Mouse (Mus musculus): ENCODE data around the gene Sox1. TPM values are rescaled to one million over a fixed set of nuclear protein-coding genes. Genes with fewer than 3 reads are reported as not detected.

Sox1 gene
- polyA plus RNA-seq (2015; fragmentation: Nextera tagmentation; extraction: Ambion mirVana), result not detected in 2 replicates

DNA sequence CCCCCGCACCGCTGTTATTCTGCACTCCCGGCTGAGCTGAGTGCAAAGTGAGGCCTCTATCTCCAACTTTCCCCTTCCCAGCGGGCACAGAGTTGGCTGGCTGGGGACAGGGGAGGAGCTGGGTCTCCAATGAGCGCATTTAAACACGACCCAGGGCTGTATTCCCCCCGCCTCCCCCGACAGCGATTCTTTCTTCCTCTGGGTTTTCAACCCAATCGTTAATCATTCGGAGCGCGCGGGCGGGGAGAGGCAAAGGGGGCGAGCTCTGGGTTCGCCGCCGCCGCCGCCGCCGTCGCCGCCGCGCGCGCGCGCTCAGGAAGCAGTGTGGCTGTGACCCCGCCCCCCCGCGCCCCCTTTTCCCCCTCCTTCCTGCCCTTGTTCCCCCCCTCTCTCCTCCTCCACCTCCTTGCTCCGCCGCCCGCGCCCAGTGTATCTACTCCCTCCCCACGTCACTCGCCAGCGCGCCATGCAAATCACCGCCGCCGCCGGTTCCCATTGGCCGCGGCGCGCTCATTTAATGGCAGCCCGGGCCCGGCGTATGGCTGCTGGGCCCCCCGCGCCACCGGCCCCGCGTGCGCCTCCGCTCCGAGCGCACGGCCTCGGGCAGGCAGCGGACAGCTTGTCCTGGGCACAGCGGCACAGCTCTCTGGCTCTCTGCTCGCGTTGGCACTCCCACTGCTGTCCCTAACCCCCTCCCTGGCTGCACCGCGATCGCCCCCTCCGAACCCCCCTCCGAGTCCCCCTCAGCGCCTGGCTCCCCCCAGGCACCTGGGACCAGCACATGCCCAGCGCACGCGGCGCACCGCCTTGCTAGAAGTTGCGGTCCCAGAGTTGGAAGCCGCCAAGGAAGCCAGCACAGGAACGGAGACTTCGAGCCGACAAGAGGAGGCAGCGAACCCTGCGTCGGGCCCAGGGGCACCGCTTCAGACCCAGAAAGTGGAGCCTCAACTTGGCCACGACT, at the start of gene Sox1:
Gene Sox1 (plus strand): TSS at position 225 of the 961 bp plus-strand sequence.
- Histone ChIP-seq H3K27ac (no peak within 1 kb of the TSS), H3K4me3 (replicated peaks; ENCODE audit: low read depth, low read length) (peak within 1 kb of the TSS; percentile 34), H3K9ac (ENCODE audit: low read depth, low read length) (no peak within 1 kb of the TSS), H3K36me3 (ENCODE audit: insufficient read depth, low read length) (no peaks in the 10 kb centered on the region), H3K27me3 (ENCODE audit: insufficient read depth, low read length) (peaks cover 92% of the 10 kb centered on the region), H3K9me3 (replicated peaks; ENCODE audit: low read length) (no peaks in the 10 kb centered on the region), H3K4me2 (ENCODE audit: low read length) (peak within 1 kb of the TSS; percentile 63), H3K4me1 (replicated peaks; ENCODE audit: insufficient read depth, low read length) (peaks cover 16% of the 10 kb centered on the region; the same call in 1 of the 2 replicates)
- no peak; the same call in 1 of the 2 replicates for ATAC-seq (replicated peaks; ENCODE audit: low FRiP score, low read depth)
- DNase-seq (ENCODE audit: low spot score), result no peak
- under 1% methylated on average over 81 of the region's 89 CpGs for whole genome bisulfite sequencing
- TF ChIP-seq CTCF (IDR thresholded peaks at IDR 0.05; ENCODE audit: low read depth), result no peak

GRCm38 (mm10) chr8:12345881-12346280, 49.2 kb upstream of the Sox1 start:
- DNase-seq (ENCODE audit: low spot score), result no peak
- whole genome bisulfite sequencing, result 40% methylated on average over 4 of the region's 4 CpGs

DNA sequence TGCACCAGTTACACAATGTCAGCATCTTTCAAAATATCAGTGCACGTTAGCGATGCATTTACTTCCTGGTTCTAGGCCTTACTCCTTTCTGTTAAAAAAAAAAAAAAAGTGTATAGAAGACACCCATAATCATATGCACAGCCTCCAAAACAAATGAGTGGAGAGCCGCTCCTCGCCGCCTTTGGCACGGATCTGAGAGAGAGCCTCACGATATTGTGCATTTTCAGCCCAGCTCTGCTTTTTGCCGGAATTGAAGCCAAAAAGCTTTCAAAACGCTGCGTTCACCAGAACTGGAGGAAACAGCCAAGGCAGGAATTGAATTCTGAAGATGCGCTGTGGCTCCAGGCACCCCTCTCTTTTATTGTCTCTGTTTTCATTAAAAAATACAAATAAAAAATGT, 48.2 kb upstream of the Sox1 start:
- H3K27me3 ChIP-seq (ENCODE audit: insufficient read depth, low read length), result no peaks in the 10 kb centered on the region
- TF ChIP-seq CTCF (IDR thresholded peaks at IDR 0.05; ENCODE audit: low read depth), result no peak
- no peak overlapping the region for H3K4me2 ChIP-seq (ENCODE audit: low read length)
- ATAC-seq (replicated peaks; ENCODE audit: low FRiP score, low read depth) (no peak), DNase-seq (ENCODE audit: low spot score) (no peak)
- H3K4me3 ChIP-seq (replicated peaks; ENCODE audit: low read depth, low read length), result no peak overlapping the region
- no peak overlapping the region for H3K9ac ChIP-seq (ENCODE audit: low read depth, low read length)
- H3K36me3 ChIP-seq (ENCODE audit: insufficient read depth, low read length), result no peaks in the 10 kb centered on the region
- no peaks in the 10 kb centered on the region for H3K9me3 ChIP-seq (replicated peaks; ENCODE audit: low read length)
- 90% methylated on average over 11 of the region's 11 CpGs for WGBS
- H3K27ac ChIP-seq, result no peak overlapping the region
- H3K4me1 ChIP-seq (replicated peaks; ENCODE audit: insufficient read depth, low read length), result no peaks in the 10 kb centered on the region

More at GRCm38 (mm10) chr8:12345881-12346280, 49.2 kb upstream of the Sox1 start:
- no peak for ATAC-seq (replicated peaks; ENCODE audit: low FRiP score, low read depth)
- no peaks in the 10 kb centered on the region for H3K9me3 ChIP-seq (replicated peaks; ENCODE audit: low read length)
- no peaks in the 10 kb centered on the region for H3K36me3 ChIP-seq (ENCODE audit: insufficient read depth, low read length)
- no peak overlapping the region for H3K4me2 ChIP-seq (ENCODE audit: low read length)
- no peak overlapping the region for H3K9ac ChIP-seq (ENCODE audit: low read depth, low read length)
- no peak overlapping the region for H3K27ac ChIP-seq
- TF ChIP-seq CTCF (IDR thresholded peaks at IDR 0.05; ENCODE audit: low read depth), result no peak
- no peak overlapping the region for H3K4me3 ChIP-seq (replicated peaks; ENCODE audit: low read depth, low read length)
- no peaks in the 10 kb centered on the region for H3K4me1 ChIP-seq (replicated peaks; ENCODE audit: insufficient read depth, low read length)
- H3K27me3 ChIP-seq (ENCODE audit: insufficient read depth, low read length), result no peaks in the 10 kb centered on the region

GRCm38 (mm10) chr8:12348306-12348705, 46.8 kb upstream of the Sox1 start:
- Histone ChIP-seq H3K4me2 (ENCODE audit: low read length) (no peak overlapping the region), H3K27me3 (ENCODE audit: insufficient read depth, low read length) (no peaks in the 10 kb centered on the region), H3K9ac (ENCODE audit: low read depth, low read length) (no peak overlapping the region), H3K27ac (no peak overlapping the region), H3K9me3 (replicated peaks; ENCODE audit: low read length) (no peaks in the 10 kb centered on the region), H3K4me3 (replicated peaks; ENCODE audit: low read depth, low read length) (no peak overlapping the region), H3K4me1 (replicated peaks; ENCODE audit: insufficient read depth, low read length) (no peaks in the 10 kb centered on the region), H3K36me3 (ENCODE audit: insufficient read depth, low read length) (no peaks in the 10 kb centered on the region)
- no peak for TF ChIP-seq CTCF (IDR thresholded peaks at IDR 0.05; ENCODE audit: low read depth)
- DNase-seq (ENCODE audit: low spot score), result no peak
- WGBS, result 92% methylated on average over 1 of the region's 1 CpGs
- no peak for ATAC-seq (replicated peaks; ENCODE audit: low FRiP score, low read depth)

DNA sequence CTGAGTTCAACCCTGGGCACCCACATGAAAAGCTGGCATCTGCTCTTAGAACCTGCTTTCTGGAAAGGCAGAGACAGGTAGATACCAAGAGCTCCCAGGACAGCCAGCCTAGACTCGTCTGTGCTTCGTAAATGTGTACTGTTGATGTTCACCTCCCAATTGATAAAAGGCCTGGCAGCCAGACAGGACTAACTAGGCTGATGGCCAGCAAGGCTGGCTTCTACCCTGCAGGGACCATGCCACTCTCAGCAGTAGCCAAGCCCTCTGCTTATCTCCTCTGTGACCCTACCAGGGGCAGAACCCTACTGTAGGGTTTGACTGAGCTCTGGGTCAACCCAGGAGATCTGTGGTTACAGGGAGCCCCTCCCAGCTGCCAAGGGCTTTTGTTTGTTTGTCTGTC, 45.5 kb upstream of the Sox1 start:
- 78% methylated on average over 2 of the region's 2 CpGs for WGBS
- no peak for TF ChIP-seq CTCF (IDR thresholded peaks at IDR 0.05; ENCODE audit: low read depth)
- no peak overlapping the region for H3K4me3 ChIP-seq (replicated peaks; ENCODE audit: low read depth, low read length)
- no peak overlapping the region for H3K9ac ChIP-seq (ENCODE audit: low read depth, low read length)
- no peak overlapping the region for H3K4me2 ChIP-seq (ENCODE audit: low read length)
- H3K27me3 ChIP-seq (ENCODE audit: insufficient read depth, low read length), result no peaks in the 10 kb centered on the region
- H3K9me3 ChIP-seq (replicated peaks; ENCODE audit: low read length), result no peaks in the 10 kb centered on the region
- H3K27ac ChIP-seq, result no peak overlapping the region
- DNase-seq (ENCODE audit: low spot score) (no peak), ATAC-seq (replicated peaks; ENCODE audit: low FRiP score, low read depth) (no peak)
- H3K36me3 ChIP-seq (ENCODE audit: insufficient read depth, low read length), result no peaks in the 10 kb centered on the region
- no peaks in the 10 kb centered on the region for H3K4me1 ChIP-seq (replicated peaks; ENCODE audit: insufficient read depth, low read length)

DNA sequence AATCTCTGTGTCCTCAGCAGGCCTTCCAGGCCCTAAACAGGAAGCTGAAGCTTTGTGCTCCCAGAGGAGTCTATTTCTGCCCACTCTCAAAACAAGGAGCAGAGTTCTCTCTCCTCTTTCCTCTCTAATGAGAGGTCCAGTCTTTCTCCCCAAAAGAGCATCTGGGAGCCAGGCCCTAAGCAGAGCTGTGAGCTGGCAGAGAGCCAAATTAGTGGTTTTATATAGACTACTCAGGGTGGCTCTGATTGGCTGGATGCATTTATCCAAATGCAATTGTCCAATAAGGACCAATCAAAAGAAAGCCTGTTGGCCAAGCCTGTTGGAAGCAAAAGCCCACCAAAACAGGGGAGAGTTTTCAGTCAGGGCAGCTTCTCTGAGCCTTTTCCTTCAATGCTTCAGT, 44.0 kb upstream of the Sox1 start:
- no peaks in the 10 kb centered on the region for H3K36me3 ChIP-seq (ENCODE audit: insufficient read depth, low read length)
- H3K27ac ChIP-seq, result no peak overlapping the region
- no peak for TF ChIP-seq CTCF (IDR thresholded peaks at IDR 0.05; ENCODE audit: low read depth)
- H3K27me3 ChIP-seq (ENCODE audit: insufficient read depth, low read length), result no peaks in the 10 kb centered on the region
- no peak overlapping the region for H3K9ac ChIP-seq (ENCODE audit: low read depth, low read length)
- DNase-seq (ENCODE audit: low spot score), result no peak
- no peak overlapping the region for H3K4me3 ChIP-seq (replicated peaks; ENCODE audit: low read depth, low read length)
- H3K4me2 ChIP-seq (ENCODE audit: low read length), result no peak overlapping the region
- ATAC-seq (replicated peaks; ENCODE audit: low FRiP score, low read depth), result no peak
- H3K9me3 ChIP-seq (replicated peaks; ENCODE audit: low read length), result no peaks in the 10 kb centered on the region
- no peaks in the 10 kb centered on the region for H3K4me1 ChIP-seq (replicated peaks; ENCODE audit: insufficient read depth, low read length)

Data from kidney, postnatal 0 days (tissue).